Comparison of ENCODE assay signal across 8 mouse cellular contexts in the genomic region with DNA sequence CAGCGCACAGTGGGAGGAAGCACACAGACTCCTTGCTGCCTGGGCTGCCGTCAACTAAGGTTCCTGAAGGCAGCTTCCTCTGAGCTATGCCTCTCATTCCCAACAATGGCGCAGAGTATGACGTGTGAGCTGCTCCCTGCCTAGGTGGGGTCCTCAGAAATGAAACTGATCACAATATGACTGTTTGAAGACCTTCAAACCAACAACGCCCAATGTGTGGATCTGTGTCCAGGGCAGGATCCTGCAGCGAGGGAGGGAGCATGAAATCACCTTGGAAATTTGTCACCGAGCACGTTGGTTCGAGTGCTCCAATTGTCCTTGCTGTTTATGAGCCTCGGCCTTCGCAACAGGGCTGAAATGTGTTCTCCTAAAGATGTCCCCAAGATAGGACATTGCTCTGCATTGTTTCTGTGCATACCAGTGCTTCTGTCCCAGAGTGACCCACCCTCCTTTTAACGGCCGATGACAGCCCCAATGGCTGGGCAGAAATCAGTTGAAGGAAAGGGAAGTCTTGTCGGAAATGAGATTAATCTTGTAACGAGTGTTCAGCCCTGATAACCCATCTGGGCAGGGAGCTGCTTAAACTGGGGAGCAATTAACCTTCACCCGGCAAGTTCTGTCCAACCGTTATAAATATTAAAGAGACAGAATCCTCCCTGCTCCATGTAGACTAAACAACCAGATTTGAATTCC.
DNase-seq lines count a peak whose midpoint lies in the region; ATAC-seq lines count a peak whose summit lies in the region.

No protein-coding gene starts in this region.

- H3K27me3 ChIP-seq in kidney, embryonic 16.5 days (ENCODE audit: insufficient read depth, low read length): no peaks in the 10 kb centered on the region
- H3K27me3 ChIP-seq in midbrain, embryonic 15.5 days (replicated peaks): no peaks in the 10 kb centered on the region
- no peaks in the 10 kb centered on the region for H3K27me3 ChIP-seq in hindbrain, embryonic 10.5 days (ENCODE audit: insufficient read depth, poor library complexity, severe bottlenecking)

- H3K4me2 ChIP-seq in kidney, embryonic 16.5 days (replicated peaks; ENCODE audit: low read depth, low read length): peak overlapping the region; percentile 11; the same call in 1 of the 2 replicates
- H3K4me2 ChIP-seq in midbrain, embryonic 15.5 days: no peak overlapping the region

- H3K4me1 ChIP-seq in kidney, embryonic 16.5 days (ENCODE audit: insufficient read depth, low read length): peaks cover 16% of the 10 kb centered on the region; the same call in 1 of the 2 replicates
- H3K4me1 ChIP-seq in midbrain, embryonic 15.5 days: no peaks in the 10 kb centered on the region
- H3K4me1 ChIP-seq in hindbrain, embryonic 10.5 days (replicated peaks): peaks cover 14% of the 10 kb centered on the region; the same call in 1 of the 2 replicates

- H3K9ac ChIP-seq in kidney, embryonic 16.5 days (replicated peaks; ENCODE audit: low read length): 0 out of 2 replicates have a peak overlapping the region, but pooled peaks have one; percentile 13
- H3K9ac ChIP-seq in midbrain, embryonic 15.5 days: no peak overlapping the region

- WGBS in kidney, embryonic 16.5 days: 51% methylated on average over 17 of the region's 17 CpGs
- WGBS in midbrain, embryonic 15.5 days: 75% methylated on average over 17 of the region's 17 CpGs
- WGBS in hindbrain, embryonic 10.5 days: 87% methylated on average over 17 of the region's 17 CpGs

- no peaks in the 10 kb centered on the region for H3K9me3 ChIP-seq in kidney, embryonic 16.5 days (ENCODE audit: low read length)
- H3K9me3 ChIP-seq in midbrain, embryonic 15.5 days: no peaks in the 10 kb centered on the region
- no peaks in the 10 kb centered on the region for H3K9me3 ChIP-seq in hindbrain, embryonic 10.5 days

- H3K36me3 ChIP-seq in kidney, embryonic 16.5 days (ENCODE audit: insufficient read depth, low read length): no peaks in the 10 kb centered on the region
- no peaks in the 10 kb centered on the region for H3K36me3 ChIP-seq in midbrain, embryonic 15.5 days (replicated peaks)
- H3K36me3 ChIP-seq in hindbrain, embryonic 10.5 days: no peaks in the 10 kb centered on the region

- H3K27ac ChIP-seq in kidney, embryonic 16.5 days (ENCODE audit: low read length): peak overlapping the region; percentile 70
- H3K27ac ChIP-seq in midbrain, embryonic 15.5 days: no peak overlapping the region
- no peak overlapping the region for H3K27ac ChIP-seq in hindbrain, embryonic 10.5 days

- no peak overlapping the region for H3K4me3 ChIP-seq in kidney, embryonic 16.5 days (ENCODE audit: low read length)
- no peak overlapping the region for H3K4me3 ChIP-seq in midbrain, embryonic 15.5 days
- H3K4me3 ChIP-seq in hindbrain, embryonic 10.5 days: no peak overlapping the region

- no peak; the same call in 1 of the 2 replicates for ATAC-seq in kidney, embryonic 16.5 days (ENCODE audit: low FRiP score, low TSS enrichment)
- no peak for ATAC-seq in activated CD4-positive, CD25-positive, alpha-beta regulatory T cell, adult 4 months
- ATAC-seq in midbrain, embryonic 15.5 days (replicated peaks): no peak

- peak; percentile 50 for DNase-seq in adrenal gland, postnatal 14 days
- DNase-seq in heart, adult 8-10 months (ENCODE audit: low spot score): peak; percentile 85
- peak; percentile 62 for DNase-seq in lung, postnatal 14 days
- no peak for DNase-seq in right cerebral cortex, postnatal 10 days (ENCODE audit: low spot score in 2 of 2)
- DNase-seq in hindbrain, embryonic 10.5 days (ENCODE audit: low spot score): no peak

Comparison
In these comparisons a context has a peak if more than half of its experiments do, and no peak if none do; other contexts are left out.
1. DNase-seq: peak in adrenal gland, postnatal 14 days (single experiment), heart, adult 8-10 months (single experiment) and lung, postnatal 14 days (single experiment); none in right cerebral cortex, postnatal 10 days (0 of 2) and hindbrain, embryonic 10.5 days (single experiment).